Mouse (Mus musculus) gastrocnemius, postnatal 10 days (tissue): Measurements from ENCODE around the gene Emp3. TPM values are rescaled to one million over a fixed set of nuclear protein-coding genes. Genes with fewer than 3 reads are reported as not detected.
"Not testable (repeated sequence)": the region's sequence is repeated elsewhere in the genome, so short reads cannot be mapped to it uniquely, and the experiment has no call there.

Experiments
- DNase-seq: peaks from one replicate; pipeline ENCODE4 v3.0.0; 2021; ENCODE audit warnings: mixed read lengths
- long read RNA-seq, 2 experiments: library from polyadenylated mRNA; stranded (forward); transcript quantifications; one replicate each; pipeline ENCODE4 v2.0.0; 2021
- total RNA-seq, 2 experiments: library from RNA; stranded (reverse); gene quantifications; 2 replicates each; pipeline ENCODE4 v1.2.3; 2021

The Emp3 gene
- 10 to 100 TPM; 34.8 to 55.7 TPM for total RNA-seq
- long read RNA-seq, experiment 1, transcript Emp3-201 (5 exons, 736 nt), result major isoform, 13 of 15 reads
- long read RNA-seq, experiment 1, partial matches to known transcripts, result 1 of 15 reads
- long read RNA-seq, experiment 1, other reads (novel, unspliced or antisense), result 0 of 15 reads
- long read RNA-seq, experiment 2, transcript Emp3-201 (5 exons, 736 nt), result major isoform, 14 of 15 reads
- long read RNA-seq, experiment 2, partial matches to known transcripts, result 0 of 15 reads
- long read RNA-seq, experiment 2, other reads (novel, unspliced or antisense), result 0 of 15 reads

GRCm38 (mm10) chr7:45921242-45921621, at the start of gene Emp3:
Gene Emp3, minus strand, starts transcription at chr7:45921404.
- DNase-seq, result peak; percentile 59

GRCm38 (mm10) chr7:45956611-45957010, 35.4 kb upstream of the Emp3 start:
- DNase-seq, result no peak

- DNase-seq, result no peak
Measured at GRCm38 (mm10) chr7:45949061-45949460, 27.9 kb upstream of the Emp3 start.

- not testable (repeated sequence) for DNase-seq
Measured at GRCm38 (mm10) chr7:45943280-45943679, 22.1 kb upstream of the Emp3 start.

- no peak for DNase-seq
Measured at GRCm38 (mm10) chr7:45941986-45942385, 20.8 kb upstream of the Emp3 start.

GRCm38 (mm10) chr7:45939836-45940235, 18.6 kb upstream of the Emp3 start:
- DNase-seq, result no peak

GRCm38 (mm10) chr7:45935114-45935513, 13.9 kb upstream of the Emp3 start:
- DNase-seq, result peak; percentile 73

- not testable (repeated sequence) for DNase-seq
Measured at GRCm38 (mm10) chr7:45933766-45934165, 12.6 kb upstream of the Emp3 start.

- DNase-seq, result no peak
Measured at GRCm38 (mm10) chr7:45929688-45930087, 8.5 kb upstream of the Emp3 start.

GRCm38 (mm10) chr7:45928626-45929295, 7.6 kb upstream of the Emp3 start:
- DNase-seq, result no peak

GRCm38 (mm10) chr7:45924429-45924816, 3.2 kb upstream of the Emp3 start:
- no peak for DNase-seq

GRCm38 (mm10) chr7:45923762-45924428, 2.7 kb upstream of the Emp3 start, which contains the start of gene Ccdc114:
Gene Ccdc114, plus strand, starts transcription at chr7:45924072.
- DNase-seq, result peak; percentile 74

GRCm38 (mm10) chr7:45922928-45923761, 1.9 kb upstream of the Emp3 start:
- peak; percentile 93 for DNase-seq

- no peak for DNase-seq
Measured at GRCm38 (mm10) chr7:45921950-45922600, 871 bp upstream of the Emp3 start.

- peak; percentile 30 for DNase-seq
Measured at GRCm38 (mm10) chr7:45920583-45921241, 492 bp downstream of the Emp3 start.

GRCm38 (mm10) chr7:45919761-45920160, 1.4 kb downstream of the Emp3 start:
- no peak for DNase-seq

GRCm38 (mm10) chr7:45919083-45919671, 2.0 kb downstream of the Emp3 start:
- peak; percentile 36 for DNase-seq

GRCm38 (mm10) chr7:45917926-45918325, 3.3 kb downstream of the Emp3 start:
- DNase-seq, result no peak

GRCm38 (mm10) chr7:45917004-45917704, 4.0 kb downstream of the Emp3 start:
- peak; percentile 29 for DNase-seq
